Mouse (Mus musculus) MEL (cell line): ENCODE results near the gene Acot7. TPM values are rescaled to one million over a fixed set of nuclear protein-coding genes. Genes with fewer than 3 reads are reported as not detected.
A peak's percentile ranks its signal among the peaks of the same experiment; 100 is the strongest.

Source experiments
- DNase-seq: peaks from one replicate; pipeline ENCODE4 v3.0.0; 2011; ENCODE audit warnings: low read depth, low spot score
- H3K27ac ChIP-seq: 2 replicates; pipeline ENCODE4 v1.5.1; 2012; ENCODE audit warnings: low read depth, mild to moderate bottlenecking, control low read depth, low read length, moderate library complexity; ENCODE audit not compliant: control insufficient read depth
- H3K27me3 ChIP-seq, 2 experiments: fragments of 150-350 bp in 1 of 2; sonication (generic) in 1 of 2; 2 replicates each; pipeline ENCODE4 v1.6.1; 2012; ENCODE audit warnings: low read length in 2 of 2, mild to moderate bottlenecking in 2 of 2, improper control_type of control experiment in 1 of 2, moderate library complexity in 1 of 2; ENCODE audit not compliant: insufficient read depth in 2 of 2, control insufficient read depth in 1 of 2
- H3K36me3 ChIP-seq, 2 experiments: 2 replicates each; pipeline ENCODE4 v1.6.1; 2012 to 2014; ENCODE audit warnings: low read length in 2 of 2, improper control_type of control experiment in 1 of 2, inconsistent platforms in 1 of 2, mild to moderate bottlenecking in 1 of 2; ENCODE audit not compliant: insufficient read depth in 2 of 2, control insufficient read depth in 1 of 2
- H3K4me1 ChIP-seq, 2 experiments: fragments of 150-350 bp in 1 of 2; sonication (generic) in 1 of 2; 2 replicates each; pipeline ENCODE4 v1.6.1; 2012; ENCODE audit warnings: low read length in 2 of 2, improper control_type of control experiment in 1 of 2, mild to moderate bottlenecking in 1 of 2; ENCODE audit not compliant: insufficient read depth in 2 of 2, control insufficient read depth in 1 of 2
- H3K4me3 ChIP-seq, 2 experiments: fragments of 150-350 bp in 1 of 2; sonication (generic) in 1 of 2; 2 replicates each; pipeline ENCODE4 v1.5.1; 2012; ENCODE audit warnings: low read depth in 2 of 2, low read length in 2 of 2, mild to moderate bottlenecking in 2 of 2, moderate library complexity in 2 of 2, control low read depth in 1 of 2, improper control_type of control experiment in 1 of 2; ENCODE audit not compliant: control insufficient read depth in 1 of 2, insufficient read depth in 1 of 2
- H3K79me2 ChIP-seq: 2 replicates; pipeline ENCODE4 v1.6.1; 2012; ENCODE audit warnings: mild to moderate bottlenecking, low read length, moderate library complexity; ENCODE audit not compliant: control insufficient read depth, poor library complexity, insufficient read depth
- H3K9ac ChIP-seq: 2 replicates; pipeline ENCODE4 v1.6.1; 2012; ENCODE audit warnings: low read depth, mild to moderate bottlenecking, control low read depth, low read length, moderate library complexity; ENCODE audit not compliant: control insufficient read depth, poor library complexity, severe bottlenecking
- H3K9me3 ChIP-seq: fragments of 150-350 bp; sonication (generic); replicated peaks from 2 replicates; pipeline ENCODE4 v1.6.1; 2012; ENCODE audit warnings: mild to moderate bottlenecking, low read length, improper control_type of control experiment, moderate library complexity; ENCODE audit not compliant: insufficient read depth
- BHLHE40 ChIP-seq: IDR thresholded peaks from 2 replicates; pipeline ENCODE4 v1.6.1; 2012; ENCODE audit warnings: low read depth, mild to moderate bottlenecking, inconsistent platforms, low read length, improper control_type of control experiment, borderline replicate concordance
- CHD1 ChIP-seq: IDR thresholded peaks from 2 replicates; pipeline ENCODE4 v1.6.1; 2012; ENCODE audit warnings: low read depth, mild to moderate bottlenecking, inconsistent platforms, low read length, improper control_type of control experiment
- EP300 ChIP-seq, 2 experiments: IDR thresholded peaks; 2 replicates each; pipeline ENCODE4 v1.6.1; 2011; ENCODE audit warnings: improper control_type of control experiment in 2 of 2, low read length in 2 of 2, low read depth in 1 of 2, mild to moderate bottlenecking in 1 of 2
- ETS1 ChIP-seq: IDR thresholded peaks from 2 replicates; pipeline ENCODE4 v1.6.1; 2012; ENCODE audit warnings: low read depth, mild to moderate bottlenecking, inconsistent platforms, low read length, improper control_type of control experiment, moderate library complexity
- JUND ChIP-seq: IDR thresholded peaks from 2 replicates; pipeline ENCODE4 v1.6.1; 2011; ENCODE audit warnings: low read depth, mild to moderate bottlenecking, improper control_type of control experiment, low read length
- KAT2A ChIP-seq: conservative IDR thresholded peaks from 2 replicates; pipeline ENCODE4 v1.6.1; 2012; ENCODE audit warnings: low read depth, low read length, improper control_type of control experiment, inconsistent platforms
- MAFK ChIP-seq: IDR thresholded peaks from 2 replicates; pipeline ENCODE4 v1.6.1; 2011; ENCODE audit warnings: low read depth, mild to moderate bottlenecking, low read length, improper control_type of control experiment, borderline replicate concordance
- MAX ChIP-seq: IDR thresholded peaks from 2 replicates; pipeline ENCODE4 v1.6.1; 2011; ENCODE audit warnings: low read length, improper control_type of control experiment
- MAZ ChIP-seq: IDR thresholded peaks from 2 replicates; pipeline ENCODE4 v1.6.1; 2012; ENCODE audit warnings: low read depth, mild to moderate bottlenecking, inconsistent platforms, low read length, improper control_type of control experiment
- MEF2A ChIP-seq: IDR thresholded peaks from 2 replicates; pipeline ENCODE4 v1.6.1; 2014; ENCODE audit warnings: low read depth, mild to moderate bottlenecking, inconsistent platforms, low read length, improper control_type of control experiment; ENCODE audit not compliant: poor library complexity, insufficient replicate concordance, severe bottlenecking; ENCODE audit errors: extremely low read depth
- MXI1 ChIP-seq: IDR thresholded peaks from 2 replicates; pipeline ENCODE4 v1.6.1; 2011; ENCODE audit warnings: mild to moderate bottlenecking, low read depth, low read length, improper control_type of control experiment
- MYB ChIP-seq: IDR thresholded peaks from 2 replicates; pipeline ENCODE4 v1.6.1; 2011; ENCODE audit warnings: mild to moderate bottlenecking, low read depth, low read length, improper control_type of control experiment
- MYC ChIP-seq: IDR thresholded peaks from 2 replicates; pipeline ENCODE4 v1.6.1; 2011; ENCODE audit warnings: low read depth, mild to moderate bottlenecking, low read length, improper control_type of control experiment, moderate library complexity
- NELFE ChIP-seq: IDR thresholded peaks from 2 replicates; pipeline ENCODE4 v1.6.1; 2011; ENCODE audit warnings: low read depth, low read length, improper control_type of control experiment
- POLR2A ChIP-seq, 2 experiments: IDR thresholded peaks; 2 replicates each; pipeline ENCODE4 v1.6.1; 2011 to 2012; ENCODE audit warnings: low read length in 2 of 2, mild to moderate bottlenecking in 2 of 2, control low read depth in 1 of 2, improper control_type of control experiment in 1 of 2, low read depth in 1 of 2, moderate library complexity in 1 of 2; ENCODE audit not compliant: control insufficient read depth in 1 of 2, insufficient read depth in 1 of 2, poor library complexity in 1 of 2
- POLR2AphosphoS2 ChIP-seq: IDR thresholded peaks from 2 replicates; pipeline ENCODE4 v1.6.1; 2011; ENCODE audit warnings: low read length, improper control_type of control experiment
- SIN3A ChIP-seq: IDR thresholded peaks from 2 replicates; pipeline ENCODE4 v1.6.1; 2012; ENCODE audit warnings: low read length, improper control_type of control experiment, inconsistent platforms
- SMC3 ChIP-seq: IDR thresholded peaks from 2 replicates; pipeline ENCODE4 v1.6.1; 2011; ENCODE audit warnings: low read depth, low read length, improper control_type of control experiment
- TBP ChIP-seq: IDR thresholded peaks from 2 replicates; pipeline ENCODE4 v1.8.0; 2011; ENCODE audit warnings: low read depth, low read length, improper control_type of control experiment
- TCF12 ChIP-seq: IDR thresholded peaks from 2 replicates; pipeline ENCODE4 v1.6.1; 2014; ENCODE audit warnings: low read depth, mild to moderate bottlenecking, inconsistent platforms, low read length, improper control_type of control experiment, moderate library complexity
- ZNF384 ChIP-seq: IDR thresholded peaks from 2 replicates; pipeline ENCODE4 v1.6.1; 2012; ENCODE audit warnings: low read depth, mild to moderate bottlenecking, inconsistent platforms, low read length, improper control_type of control experiment
- polyA plus RNA-seq, 2 experiments: library from polyadenylated mRNA; stranded (reverse) in 1 of 2; unstranded in 1 of 2; fragments of >175 nt in 1 of 2; fragments of >200 nt in 1 of 2; gene quantifications; 2 replicates each; pipeline versions ENCODE4 v1.2.1 to v1.2.4; 2012; ENCODE audit warnings: low replicate concordance in 2 of 2, low read depth in 1 of 2; ENCODE audit not compliant: insufficient read length in 2 of 2, insufficient read depth in 1 of 2, missing spikeins in 1 of 2
- total RNA-seq: library from RNA; depleted of rRNA; stranded (reverse); fragments of 300-350 nt; gene quantifications from 2 replicates; pipeline ENCODE4 v1.2.3, GENCODE M21; 2012

Acot7 gene
- total and polyA plus RNA-seq, 3 experiments, result 92.7 to 127 TPM; not detected in 1

- H3K27me3 ChIP-seq, result no peaks in the 10 kb centered on the region
- H3K79me2 ChIP-seq, result peaks cover 44% of the 10 kb centered on the region
- peak overlapping the region; percentile 78 for H3K27ac ChIP-seq
- TF ChIP-seq MAZ, result 0 out of 2 replicates have a peak, but pooled peaks have one; percentile 38
- TF ChIP-seq ETS1, result no peak
- TF ChIP-seq BHLHE40, result no peak
- peak in 1 of 2 experiments; percentile 35; a peak in 1 of 4 replicates for TF ChIP-seq EP300 (IDR thresholded peaks at IDR 0.05; ENCODE audit: low read depth in 1 of 2, low read length in 2 of 2)
- no peak for TF ChIP-seq MXI1
- TF ChIP-seq SIN3A, result peak; percentile 6; the same call in 1 of the 2 replicates
- TF ChIP-seq ZNF384, result no peak
- TF ChIP-seq MYB, result 0 out of 2 replicates have a peak, but pooled peaks have one; percentile 20
- TF ChIP-seq CHD1, result 0 out of 2 replicates have a peak, but pooled peaks have one; percentile 55
- no peak for TF ChIP-seq MAFK
- TF ChIP-seq POLR2A (IDR thresholded peaks at IDR 0.05; ENCODE audit: control insufficient read depth in 1 of 2, insufficient read depth in 1 of 2, low read depth in 1 of 2, low read length in 2 of 2, poor library complexity in 1 of 2), result no peak; a peak in 1 of 4 replicates
- no peak for TF ChIP-seq TCF12
- H3K9me3 ChIP-seq, result no peaks in the 10 kb centered on the region
- peaks cover 1 to 22% of the 10 kb centered on the region in 2 experiments; a peak in 2 of 4 replicates for H3K36me3 ChIP-seq
- peaks cover 6 to 31% of the 10 kb centered on the region in 2 experiments for H3K4me1 ChIP-seq
- peak; percentile 72 for DNase-seq
- peak overlapping the region; percentile 69 to 72 for H3K4me3 ChIP-seq
- peak overlapping the region; percentile 93 for H3K9ac ChIP-seq
These were observed 779 bp upstream of the Acot7 start for GRCm38 (mm10) chr4:152177174-152177536.

- H3K4me1 ChIP-seq, result peaks cover 6 to 31% of the 10 kb centered on the region in 2 experiments
- H3K79me2 ChIP-seq, result peaks cover 48% of the 10 kb centered on the region
- peak overlapping the region; percentile 71 for H3K9ac ChIP-seq
- peak overlapping the region; percentile 71 to 85 for H3K4me3 ChIP-seq
- peak; percentile 59 for DNase-seq
- TF ChIP-seq MAZ, result no peak
- no peaks in the 10 kb centered on the region for H3K9me3 ChIP-seq
- H3K27ac ChIP-seq, result peak overlapping the region; percentile 14; the same call in 1 of the 2 replicates
- H3K36me3 ChIP-seq, result peaks cover 3 to 22% of the 10 kb centered on the region in 2 experiments; a peak in 3 of 4 replicates
- no peaks in the 10 kb centered on the region for H3K27me3 ChIP-seq
These were observed 470 bp downstream of the Acot7 start for GRCm38 (mm10) chr4:152178344-152178864.

- Histone ChIP-seq H3K9ac (peak overlapping the region; percentile 71), H3K27me3 (no peaks in the 10 kb centered on the region)
These were observed 1.2 kb downstream of the Acot7 start for GRCm38 (mm10) chr4:152178916-152179705.

More at GRCm38 (mm10) chr4:152178916-152179705, 1.2 kb downstream of the Acot7 start:
- peaks cover 6 to 31% of the 10 kb centered on the region in 2 experiments for H3K4me1 ChIP-seq
- no peak for TF ChIP-seq SMC3
- TF ChIP-seq TBP, result no peak
- 0 out of 2 replicates have a peak, but pooled peaks have one; percentile 45 for TF ChIP-seq MYC
- TF ChIP-seq ZNF384, result no peak
- TF ChIP-seq EP300 (IDR thresholded peaks at IDR 0.05; ENCODE audit: low read depth in 1 of 2, low read length in 2 of 2), result no peak
- no peak for TF ChIP-seq MAX
- TF ChIP-seq KAT2A, result no peak
- TF ChIP-seq MAZ, result peak; percentile 67
- no peak; the same call in 1 of the 2 replicates for TF ChIP-seq POLR2AphosphoS2
- TF ChIP-seq CHD1, result peak; percentile 43; the same call in 1 of the 2 replicates
- TF ChIP-seq SIN3A, result peak; percentile 37
- TF ChIP-seq MEF2A, result no peak
- TF ChIP-seq JUND, result no peak
- no peak for TF ChIP-seq NELFE
- no peak for TF ChIP-seq ETS1
- TF ChIP-seq, all 39 proteins: peak for 4
- peak; percentile 68 for DNase-seq
- H3K79me2 ChIP-seq, result peaks cover 51% of the 10 kb centered on the region
- no peaks in the 10 kb centered on the region for H3K9me3 ChIP-seq
- H3K36me3 ChIP-seq, result peaks cover 5 to 22% of the 10 kb centered on the region in 2 experiments; a peak in 3 of 4 replicates
- H3K4me3 ChIP-seq, result peak overlapping the region; percentile 71 to 85
- H3K27ac ChIP-seq, result peak overlapping the region; percentile 14
